In the genomic region with DNA sequence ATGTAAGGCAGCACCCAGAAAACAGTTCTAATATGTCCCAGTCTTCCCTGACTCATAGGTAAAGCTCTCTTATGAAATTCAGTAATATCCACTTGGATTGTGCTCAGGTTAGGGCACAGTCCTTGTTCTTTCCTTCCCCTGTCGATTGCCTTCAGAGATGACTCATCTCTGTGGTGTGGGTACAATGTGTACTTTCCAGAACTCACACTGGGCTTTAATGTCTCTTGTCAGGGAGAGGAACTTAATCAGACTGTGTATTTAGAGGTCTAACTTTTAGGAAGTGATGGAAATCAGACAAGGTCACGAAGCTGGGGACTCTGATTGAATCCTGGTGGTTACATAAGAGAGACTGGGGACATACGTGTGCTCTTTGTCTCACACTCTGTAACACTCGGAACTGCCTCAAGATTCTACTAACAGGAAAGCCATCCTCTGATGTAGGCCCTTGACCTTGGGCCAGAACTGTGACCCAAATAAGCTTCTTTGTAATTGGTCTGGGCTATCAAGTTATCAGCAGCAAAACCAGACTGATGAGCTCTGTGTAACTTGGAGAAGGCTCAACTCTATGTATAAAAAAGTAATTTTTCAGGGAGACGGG, we compare ENCODE assay signal across 22 mouse cellular contexts.
DNase-seq lines count a peak whose midpoint lies in the region; ATAC-seq and TF ChIP-seq lines count a peak whose summit lies in the region.
"Had no signal": no experiment of that assay in that cellular context is flagged by ENCODE, and none has a peak within 500 bp of the region (broad histone marks: within the 10 kb centered on the region; RNA-seq: fewer than 3 reads in every experiment).

No protein-coding gene starts in this region.

- no peaks in the 10 kb centered on the region for H3K4me1 ChIP-seq in liver, postnatal 0 days (ENCODE audit: insufficient read depth)
- H3K4me1 ChIP-seq: heart, embryonic 13.5 days; midbrain, embryonic 12.5 days had no signal

- H3K27me3 ChIP-seq in liver, postnatal 0 days (ENCODE audit: insufficient read depth, low read length), result no peaks in the 10 kb centered on the region
- H3K27me3 ChIP-seq: heart, embryonic 13.5 days; midbrain, embryonic 12.5 days; neural tube, embryonic 13.5 days had no signal

- no peak for TF ChIP-seq CTCF in liver, postnatal 0 days (IDR thresholded peaks at IDR 0.05; ENCODE audit: low read depth)

- no peaks in the 10 kb centered on the region for H3K36me3 ChIP-seq in liver, postnatal 0 days (replicated peaks; ENCODE audit: insufficient read depth, low read length)
- H3K36me3 ChIP-seq: heart, embryonic 13.5 days; midbrain, embryonic 12.5 days; neural tube, embryonic 13.5 days had no signal

- H3K4me2 ChIP-seq in liver, postnatal 0 days (ENCODE audit: low read depth, low read length), result no peak overlapping the region
- H3K4me2 ChIP-seq: heart, embryonic 13.5 days; hindbrain, embryonic 14.5 days; liver, embryonic 11.5 days; lung, embryonic 14.5 days; midbrain, embryonic 12.5 days; neural tube, embryonic 13.5 days had no signal

- H3K9me3 ChIP-seq in liver, postnatal 0 days (ENCODE audit: low read length), result no peaks in the 10 kb centered on the region
- H3K9me3 ChIP-seq: heart, embryonic 13.5 days; midbrain, embryonic 12.5 days; neural tube, embryonic 13.5 days had no signal

- WGBS in liver, postnatal 0 days (ENCODE audit: insufficient replicate concordance), result 66% methylated on average over 5 of the region's 5 CpGs

- TF ChIP-seq EP300 in liver, postnatal 0 days (IDR thresholded peaks at IDR 0.05; ENCODE audit: low read depth), result no peak

- peak; percentile 14 for DNase-seq in adrenal gland, adult 2 months
- DNase-seq in adrenal gland, postnatal 4 days (ENCODE audit: low spot score in 2 of 2), result no peak
- DNase-seq in testis, postnatal 14 days (ENCODE audit: low spot score), result peak; percentile 9
- no peak for DNase-seq in testis, postnatal 10 days (ENCODE audit: low spot score)
- DNase-seq in fibroblast of lung, adult 2 months (ENCODE audit: low read depth), result peak; percentile 36
- DNase-seq in liver, postnatal 0 days, result no peak
- no peak for DNase-seq in cerebellum, postnatal 4 days (ENCODE audit: low spot score in 2 of 2)
- DNase-seq: B cell, adult 2 months; cerebellum, adult 9-10 months; kidney, adult 9 months; kidney, postnatal 36 days; layer of hippocampus, adult 9-11 months; lung, embryonic 14.5 days; thymus, postnatal 14 days had no signal

- no peak overlapping the region for H3K9ac ChIP-seq in liver, postnatal 0 days (replicated peaks)
- H3K9ac ChIP-seq: heart, embryonic 13.5 days; hindbrain, embryonic 14.5 days; lung, embryonic 14.5 days; midbrain, embryonic 12.5 days; neural tube, embryonic 13.5 days had no signal

- H3K4me3 ChIP-seq in liver, postnatal 0 days (ENCODE audit: low read depth, low read length), result no peak overlapping the region
- H3K4me3 ChIP-seq: erythroblast, embryonic 14.5 days; heart, embryonic 13.5 days; left cerebral cortex, adult 2 months; midbrain, embryonic 12.5 days; neural tube, embryonic 13.5 days had no signal

- no peak overlapping the region for H3K27ac ChIP-seq in liver, postnatal 0 days (ENCODE audit: low read depth)
- H3K27ac ChIP-seq: heart, embryonic 13.5 days; hindbrain, embryonic 14.5 days; left cerebral cortex, adult 2 months; midbrain, embryonic 12.5 days; neural tube, embryonic 13.5 days had no signal

- ATAC-seq in liver, postnatal 0 days, result no peak
- ATAC-seq: forebrain, embryonic 16.5 days had no signal

Comparison
In these comparisons a context has a peak if more than half of its experiments do, and no peak if none do; other contexts are left out.
1. DNase-seq: peak in adrenal gland, adult 2 months (single experiment), testis, postnatal 14 days (single experiment) and fibroblast of lung, adult 2 months (single experiment); none in adrenal gland, postnatal 4 days (0 of 2), testis, postnatal 10 days (single experiment), liver, postnatal 0 days (single experiment) and cerebellum, postnatal 4 days (0 of 2).